Mouse (Mus musculus) spleen, postnatal 14 days (tissue): Measurements from ENCODE around the gene Spata2.

ENCODE experiments used
- DNase-seq, 2 experiments: peaks; one replicate each; pipeline ENCODE4 v3.0.0; 2021 to 2022; ENCODE audit warnings: low spot score in 2 of 2

Gene Spata2

GRCm38 (mm10) chr2:167483081-167483826 is 9.4 kb downstream of the Spata2 start:
- DNase-seq: no peak

DNA sequence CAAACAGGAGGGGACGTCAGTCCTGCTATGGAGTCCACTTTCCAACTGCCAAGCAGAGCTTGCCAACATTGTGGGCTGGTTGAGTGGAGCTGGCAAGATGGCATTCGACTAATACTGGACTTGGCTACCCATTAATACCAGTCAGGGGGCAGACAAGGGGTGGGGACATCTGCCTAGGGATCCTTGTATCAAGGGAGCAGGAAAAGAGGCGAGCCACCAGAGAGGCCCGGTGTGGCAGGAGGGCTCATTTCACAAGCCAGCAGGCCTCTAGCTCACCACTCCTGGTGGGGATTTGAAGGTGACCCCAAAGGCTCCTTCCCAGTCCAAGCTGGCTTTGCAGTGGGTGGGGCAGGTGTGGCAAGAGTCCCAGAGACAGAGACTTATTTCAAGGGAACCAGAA is 10.0 kb downstream of the Spata2 start:
- DNase-seq: no peak

GRCm38 (mm10) chr2:167479501-167479900 is 13.2 kb downstream of the Spata2 start:
- DNase-seq: no peak

DNA sequence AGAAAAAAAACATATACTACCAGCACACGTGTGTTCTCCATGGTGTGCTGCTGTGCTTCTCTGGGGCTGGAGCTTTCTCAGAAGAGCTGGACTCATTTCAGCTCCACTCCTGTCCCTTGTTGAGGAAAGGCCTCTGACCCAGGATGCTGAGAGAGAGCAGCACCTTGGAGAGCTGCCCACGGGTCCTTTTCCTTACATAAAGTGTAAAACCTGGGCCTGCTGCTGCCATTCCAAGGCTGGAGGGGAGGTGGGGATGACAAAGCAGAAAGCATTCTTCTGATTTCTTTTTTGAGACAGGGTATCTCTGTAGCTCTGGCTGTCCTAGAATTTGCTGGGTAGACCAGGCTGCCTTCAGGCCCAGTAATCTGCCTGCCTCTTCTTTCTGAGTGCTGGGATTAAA is 14.6 kb downstream of the Spata2 start:
- DNase-seq: no peak

GRCm38 (mm10) chr2:167476762-167477161 is 15.9 kb downstream of the Spata2 start:
- DNase-seq: no peak

DNA sequence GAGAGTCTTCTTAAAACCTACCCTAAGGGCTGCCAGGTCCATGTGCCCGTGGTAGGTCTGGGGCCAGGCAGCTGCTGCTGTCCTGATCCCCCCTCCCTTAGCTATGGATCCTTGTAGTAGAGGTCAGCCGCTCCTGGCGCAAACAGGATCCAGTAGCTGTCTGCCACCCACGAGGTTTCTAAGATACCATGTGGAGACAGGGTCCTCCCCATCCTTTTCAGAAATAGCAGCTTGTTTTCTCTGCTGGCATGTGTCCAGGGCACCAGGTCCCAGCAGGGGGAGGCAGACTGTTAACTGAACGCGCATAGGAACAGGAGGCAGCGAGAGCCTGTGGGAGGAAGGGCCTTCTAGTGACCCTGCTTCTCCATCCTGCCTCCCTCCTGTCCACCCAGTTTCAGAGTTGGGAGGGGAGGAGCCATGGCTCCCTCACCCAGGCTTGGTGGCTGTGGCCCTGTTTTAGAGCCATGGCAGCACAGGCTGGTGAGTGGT is 16.4 kb downstream of the Spata2 start:
- DNase-seq: no peak

DNA sequence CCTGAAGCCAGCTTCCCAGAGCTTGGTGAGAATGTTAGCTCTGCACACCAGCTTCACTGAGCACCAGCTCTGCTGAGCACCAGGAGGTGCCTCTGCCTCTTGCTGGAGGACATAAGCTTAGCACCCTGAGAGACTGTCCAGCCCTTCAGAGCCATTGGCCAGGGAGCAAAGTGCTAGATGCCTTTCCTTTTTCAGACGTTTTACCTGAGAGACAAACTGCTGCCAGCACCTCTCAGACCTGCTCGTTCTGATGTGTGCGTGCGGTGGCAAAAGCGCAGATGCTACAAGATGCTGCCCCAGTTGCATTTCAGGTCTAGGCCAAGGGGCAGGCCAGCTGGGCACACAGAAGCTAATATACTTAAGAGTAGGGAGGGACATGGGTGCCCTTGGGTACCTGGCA is 17.1 kb downstream of the Spata2 start:
- DNase-seq: no peak

- DNase-seq: no peak
These were observed 18.5 kb downstream of the Spata2 start for GRCm38 (mm10) chr2:167474218-167474617.

- no peak for DNase-seq
These were observed 21.1 kb downstream of the Spata2 start for GRCm38 (mm10) chr2:167471585-167471984.

- no peak for DNase-seq
These were observed 22.1 kb downstream of the Spata2 start for GRCm38 (mm10) chr2:167470611-167471010.

- no peak for DNase-seq
These were observed 24.2 kb downstream of the Spata2 start for GRCm38 (mm10) chr2:167468444-167468843.

GRCm38 (mm10) chr2:167467214-167467613 is 25.5 kb downstream of the Spata2 start:
- DNase-seq: no peak

DNA sequence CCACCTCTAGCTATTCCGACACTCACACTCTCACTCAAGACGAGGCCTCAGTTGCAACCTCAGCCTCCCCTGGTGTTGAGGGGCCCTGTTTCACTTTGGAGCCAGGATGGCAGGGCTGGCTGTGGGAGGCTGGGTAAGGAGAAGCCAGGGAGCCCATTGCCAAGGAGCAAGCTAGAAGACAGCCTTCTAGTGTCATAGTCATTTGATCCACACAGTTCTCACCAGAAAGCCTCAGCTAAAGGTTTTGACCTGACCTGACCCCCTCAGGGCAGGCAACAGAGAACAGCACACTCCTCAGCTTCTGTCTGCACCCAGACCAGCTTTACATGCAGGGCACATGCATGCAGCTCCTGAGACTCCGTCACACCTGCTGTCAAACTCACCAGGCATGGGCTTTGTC is 26.7 kb downstream of the Spata2 start:
- no peak for DNase-seq

DNA sequence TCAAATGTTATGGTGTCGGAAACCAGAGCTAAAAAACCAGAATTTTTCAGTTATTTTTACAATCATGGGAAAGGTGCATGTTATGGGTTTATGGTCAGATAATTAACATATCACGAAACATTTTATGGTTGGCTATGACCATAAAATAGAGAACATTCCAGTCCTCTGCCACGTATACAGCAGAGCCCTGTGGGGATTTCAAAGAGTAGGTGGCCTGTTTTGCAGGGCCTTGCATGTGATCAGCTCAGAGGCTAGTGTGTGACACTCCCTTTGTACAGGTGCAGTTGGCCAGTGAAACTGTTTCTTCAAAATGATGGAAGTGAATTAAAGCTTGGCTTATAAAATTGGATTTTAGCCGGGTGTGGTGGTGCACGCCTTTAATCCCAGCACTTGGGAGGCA is 28.9 kb downstream of the Spata2 start:
- DNase-seq: no peak

DNA sequence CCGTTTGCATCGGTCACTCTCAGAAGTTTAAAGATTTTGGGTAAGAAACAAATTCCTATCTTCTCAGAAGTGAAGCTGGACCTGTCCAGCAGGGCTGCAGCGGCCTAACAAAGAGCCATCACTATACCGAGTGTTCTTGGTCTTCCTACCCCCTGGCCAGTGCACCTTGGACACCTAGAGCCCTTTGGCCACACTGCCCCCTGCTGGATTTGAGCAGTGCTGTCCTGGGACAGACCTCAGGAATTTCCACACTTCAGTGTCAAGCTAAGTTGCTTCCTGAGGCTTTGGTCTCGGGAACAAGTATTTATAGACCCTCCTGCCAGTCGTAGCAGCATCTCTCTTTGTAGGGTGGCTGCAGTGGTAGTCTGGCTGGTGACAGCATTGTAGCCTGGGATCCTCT is 29.7 kb downstream of the Spata2 start:
- peak; percentile 45 to 65 for DNase-seq

- DNase-seq: no peak
These were observed 33.4 kb downstream of the Spata2 start for GRCm38 (mm10) chr2:167459071-167459865.

DNA sequence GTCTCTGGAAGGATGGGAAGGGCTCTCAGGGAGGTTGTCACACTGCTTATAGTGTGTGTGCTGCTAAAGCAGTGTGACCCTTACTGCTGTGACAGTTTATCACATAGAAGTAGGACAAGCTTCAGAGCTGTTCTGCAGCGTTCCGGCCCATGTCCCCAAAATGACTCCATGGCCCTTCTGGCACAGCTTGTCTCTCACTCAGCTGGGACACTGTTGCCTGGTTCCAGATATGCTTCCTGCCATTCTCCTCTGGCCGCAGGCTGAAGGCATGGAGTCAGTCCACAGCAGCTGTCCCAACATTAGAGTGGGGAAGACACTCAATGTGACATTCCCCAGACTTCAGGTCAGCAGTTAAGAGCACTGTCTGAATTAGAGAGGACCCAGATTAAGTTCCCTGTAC is 34.1 kb downstream of the Spata2 start:
- DNase-seq: no peak

- DNase-seq: no peak
These were observed 35.5 kb downstream of the Spata2 start for GRCm38 (mm10) chr2:167457213-167457612.

GRCm38 (mm10) chr2:167456361-167457020 is 36.2 kb downstream of the Spata2 start:
- no peak for DNase-seq

- no peak for DNase-seq
These were observed 38.9 kb downstream of the Spata2 start for GRCm38 (mm10) chr2:167453814-167454213.

DNA sequence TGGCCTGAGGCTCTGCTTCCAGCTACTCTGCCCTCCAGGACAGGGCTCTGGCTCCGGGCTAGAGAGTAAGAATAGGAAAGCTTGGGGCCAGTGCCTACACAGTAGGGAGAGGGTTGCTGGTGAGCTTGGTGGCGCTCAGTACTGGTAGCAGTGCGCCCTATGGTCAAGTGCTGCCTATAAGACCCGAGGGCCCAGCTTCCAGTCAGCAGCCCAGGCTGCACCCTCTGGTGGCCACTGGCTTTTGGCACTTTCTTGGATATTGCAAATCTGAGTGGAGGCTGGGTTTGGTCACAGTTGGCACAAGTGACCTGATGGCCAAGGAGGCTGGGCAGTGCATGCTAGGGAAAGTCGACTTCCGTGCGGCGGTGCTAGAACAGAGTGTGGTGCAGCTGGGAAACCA is 42.0 kb downstream of the Spata2 start:
- DNase-seq: no peak
